Mouse (Mus musculus): ENCODE measurements at regions not wholly inside any gene's neighbourhood (a gene's known extent, or its start where the extent isn't known, plus 50 kb on each side); places are given as distances from the start of the nearest gene placed in this dataset.

DNA sequence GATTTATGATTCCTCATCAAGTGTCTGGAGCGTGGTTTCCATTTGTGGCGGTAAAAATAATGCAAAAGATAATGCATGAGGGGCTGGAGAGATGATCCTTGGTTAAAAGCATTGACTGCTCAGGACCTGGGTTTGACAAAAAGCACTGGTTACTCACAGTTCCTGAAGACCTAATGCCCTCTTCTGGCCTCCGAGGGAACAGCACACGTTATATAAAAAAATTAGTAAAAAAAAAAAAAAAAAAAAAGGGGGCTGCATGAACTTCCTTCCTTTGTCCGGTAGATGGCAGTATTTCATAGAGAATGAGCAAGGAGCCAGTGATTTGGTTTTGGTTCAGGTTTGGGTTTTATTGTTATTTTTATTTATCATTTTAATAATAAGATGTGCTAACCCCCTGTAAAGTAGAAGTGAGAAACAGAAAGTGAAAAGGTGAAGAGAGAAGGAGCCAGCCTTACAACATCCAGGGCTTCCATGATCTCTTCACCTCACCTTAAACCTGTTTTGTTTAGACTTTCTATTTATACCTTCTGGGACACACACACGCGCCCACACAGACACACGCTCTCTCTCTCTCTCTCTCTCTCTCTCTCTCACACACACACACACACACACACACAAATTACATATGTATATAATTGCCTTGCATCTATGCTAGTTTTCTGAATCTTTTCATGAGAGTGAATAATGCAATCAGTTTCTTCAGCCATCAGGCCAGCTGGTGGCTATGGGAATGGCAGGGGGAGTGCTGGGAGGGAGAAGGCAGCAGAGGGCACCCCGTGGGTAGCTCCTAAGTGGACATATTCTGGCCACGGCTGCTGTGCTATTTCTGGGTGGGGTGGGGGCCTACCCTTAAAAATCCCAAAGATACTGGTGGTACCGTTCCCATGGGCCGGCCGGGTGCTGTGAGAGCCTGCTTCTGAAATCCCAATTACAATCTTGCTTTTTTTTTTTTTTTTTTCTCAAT, 230.0 kb downstream of the Poteg start:
- no peak for DNase-seq (ENCODE audit: low spot score in 2 of 2)

DNA sequence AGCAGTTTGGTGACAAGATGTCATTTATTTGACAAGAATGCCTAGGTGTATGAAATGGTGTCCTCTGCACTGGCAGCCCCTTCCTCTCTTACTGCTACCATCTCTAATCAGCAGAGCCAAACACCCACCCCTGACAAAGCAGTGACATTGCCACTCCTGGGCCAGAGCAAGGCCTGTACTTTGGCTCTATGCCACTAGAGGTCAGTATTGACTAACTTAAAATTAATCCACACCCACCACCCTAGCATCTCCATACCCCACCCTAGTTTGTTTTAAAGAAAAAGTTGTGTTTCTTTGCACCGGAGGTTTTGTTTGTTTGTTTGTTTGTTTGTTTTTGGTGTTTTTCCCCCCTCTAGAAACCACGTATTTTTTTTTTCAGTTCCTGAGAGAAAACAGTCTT, 231.7 kb downstream of the Poteg start:
- peak in 1 of 2 experiments; percentile 9 for DNase-seq (ENCODE audit: low spot score in 2 of 2)

DNA sequence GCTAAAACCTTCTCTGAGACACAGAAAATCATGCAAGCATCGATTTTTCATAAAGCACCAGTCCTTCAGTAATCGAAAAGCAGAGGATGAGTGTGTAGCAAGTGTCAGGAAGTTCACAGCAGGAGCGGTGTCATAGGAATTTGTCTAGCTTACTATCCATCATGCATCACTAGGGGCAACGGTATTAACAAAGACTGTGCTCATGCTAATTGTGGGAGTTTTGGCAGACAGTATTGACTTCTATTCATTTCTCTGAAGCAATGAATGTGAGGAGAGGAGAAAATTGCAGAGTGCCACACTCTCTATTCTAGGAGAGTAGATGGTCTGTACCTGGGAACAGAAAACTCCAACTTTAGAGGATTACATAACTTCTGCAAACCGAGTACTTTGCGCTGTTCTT, 274.5 kb downstream of the Poteg start:
- DNase-seq (ENCODE audit: low spot score in 2 of 2) = no peak

DNA sequence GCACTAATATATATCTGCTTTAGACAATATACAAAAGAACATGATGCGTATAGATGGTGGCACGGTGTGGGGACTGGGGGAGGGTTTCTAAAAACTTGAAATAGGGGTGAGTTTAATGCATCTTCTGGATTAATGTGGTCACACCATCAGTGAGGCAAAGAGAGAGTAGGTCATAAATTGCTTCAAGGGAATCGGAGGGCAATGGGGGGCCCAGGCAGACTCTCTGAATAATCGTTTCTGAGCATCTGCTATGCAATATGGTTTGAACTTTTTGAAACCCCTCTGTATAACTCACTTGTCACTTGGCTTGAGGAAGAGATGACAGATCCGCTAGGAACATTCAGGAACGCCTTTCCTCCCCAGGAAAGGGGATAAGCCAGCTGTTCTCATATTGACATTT, 322.8 kb downstream of the Poteg start:
- no peak for DNase-seq (ENCODE audit: low spot score in 2 of 2)

DNA sequence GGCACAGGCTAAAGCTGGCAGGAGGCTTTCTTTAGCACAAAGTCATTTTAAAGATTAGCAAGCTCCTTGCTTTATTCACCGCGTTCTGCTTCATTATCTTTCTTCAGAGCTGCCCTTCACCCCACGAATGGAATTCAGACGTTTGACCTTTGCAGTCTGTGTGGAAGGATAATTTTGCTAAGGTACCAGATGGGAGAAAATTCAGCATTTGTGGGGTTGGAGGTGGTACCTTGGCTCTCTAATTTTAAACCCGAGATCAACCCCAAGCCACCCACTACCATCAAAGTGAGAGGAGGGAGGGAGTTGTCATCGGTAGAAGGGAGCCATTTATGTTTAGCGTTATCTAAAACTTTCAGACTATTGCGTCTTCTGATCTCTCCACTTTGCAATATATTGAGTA, 323.3 kb downstream of the Poteg start:
- no peak for DNase-seq (ENCODE audit: low spot score in 2 of 2)

DNA sequence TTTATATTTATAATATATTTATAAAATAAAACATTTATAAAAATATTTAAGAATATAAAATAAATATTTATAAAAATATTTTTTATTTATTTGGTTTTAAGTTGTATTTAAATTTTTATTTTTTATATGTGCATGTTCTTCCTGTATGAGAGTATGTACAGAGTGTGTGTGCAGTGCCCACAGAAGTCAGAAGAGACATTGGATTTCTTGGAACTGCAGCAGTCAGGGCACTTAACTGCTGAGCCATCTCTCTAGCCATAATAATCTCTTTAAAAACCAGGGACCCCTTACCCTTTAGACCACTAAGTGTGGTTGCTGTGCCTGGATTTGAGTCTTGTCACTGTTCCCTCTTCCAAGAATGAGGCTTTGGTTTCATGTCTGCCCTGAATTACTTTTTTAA, 323.8 kb downstream of the Poteg start:
- DNase-seq (ENCODE audit: low spot score in 2 of 2) = no peak

DNA sequence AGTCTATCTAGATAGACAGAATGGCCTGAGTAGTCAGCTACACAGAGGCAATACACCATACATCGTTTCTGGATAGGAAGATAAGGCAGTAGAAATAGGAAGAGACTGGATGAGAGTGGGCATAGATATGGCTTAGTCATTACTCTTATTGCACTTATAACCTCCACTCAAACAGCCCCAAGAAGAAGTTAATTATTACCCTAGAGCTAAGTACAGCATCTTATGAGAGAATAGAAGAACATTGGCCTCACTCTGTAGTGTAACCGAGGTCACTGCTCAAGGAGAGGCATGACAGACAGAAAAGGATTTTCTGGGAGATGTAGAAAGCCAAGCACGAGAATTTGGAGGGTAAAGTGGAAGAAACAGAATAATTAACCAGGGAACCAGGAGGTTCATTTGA, 331.5 kb downstream of the Poteg start:
- no peak for DNase-seq (ENCODE audit: low spot score in 2 of 2)
